8 mouse cellular contexts compared by ENCODE assay signal in genomic region chr17:37002364-37003330, GRCm38 (mm10). TPM values are rescaled to one million over a fixed set of nuclear protein-coding genes. Genes with fewer than 3 reads are reported as not detected.
A peak's percentile ranks its signal among the peaks of the same experiment; 100 is the strongest.
DNase-seq lines count a peak whose midpoint lies in the region; ATAC-seq and TF ChIP-seq lines count a peak whose summit lies in the region.

No protein-coding gene starts in this region.

- peak overlapping the region; percentile 91 for H3K27ac ChIP-seq in intestine, embryonic 15.5 days
- no peak overlapping the region for H3K27ac ChIP-seq in liver, embryonic 14.5 days
- H3K27ac ChIP-seq in neural tube, embryonic 12.5 days: peak overlapping the region; percentile 87

- H3K36me3 ChIP-seq in intestine, embryonic 15.5 days: no peaks in the 10 kb centered on the region
- no peaks in the 10 kb centered on the region for H3K36me3 ChIP-seq in liver, embryonic 14.5 days (replicated peaks; ENCODE audit: control insufficient read depth, insufficient read depth, low read depth)
- peaks cover 18% of the 10 kb centered on the region; the same call in 1 of the 2 replicates for H3K36me3 ChIP-seq in neural tube, embryonic 12.5 days

- no peaks in the 10 kb centered on the region for H3K9me3 ChIP-seq in intestine, embryonic 15.5 days
- H3K9me3 ChIP-seq in liver, embryonic 14.5 days (ENCODE audit: control insufficient read depth, low read length): no peaks in the 10 kb centered on the region
- H3K9me3 ChIP-seq in neural tube, embryonic 12.5 days: no peaks in the 10 kb centered on the region

- peak overlapping the region; percentile 79 for H3K9ac ChIP-seq in intestine, embryonic 15.5 days
- peak overlapping the region; percentile 28; the same call in 1 of the 2 replicates for H3K9ac ChIP-seq in liver, embryonic 14.5 days (replicated peaks)
- H3K9ac ChIP-seq in neural tube, embryonic 12.5 days: peak overlapping the region; percentile 89

- H3K4me3 ChIP-seq in intestine, embryonic 15.5 days (replicated peaks): peak overlapping the region; percentile 59
- H3K4me3 ChIP-seq in liver, embryonic 14.5 days (ENCODE audit: insufficient read depth in 1 of 2, low read depth in 2 of 2, low read length in 2 of 2): peak overlapping the region; percentile 30 to 45
- H3K4me3 ChIP-seq in neural tube, embryonic 12.5 days: peak overlapping the region; percentile 73

- DNase-seq in right cerebral cortex, postnatal 10 days (ENCODE audit: low spot score in 2 of 2): peak; percentile 73 to 84
- no peak for DNase-seq in right cerebral cortex, postnatal 36 days (ENCODE audit: low spot score in 2 of 2)
- peak; percentile 65 to 66 for DNase-seq in cerebellum, postnatal 25 days
- DNase-seq in liver, embryonic 14.5 days (ENCODE audit: low read depth in 3 of 3, low spot score in 3 of 3): peak in 1 of 3 experiments; percentile 4
- no peak for DNase-seq in c-Kit-positive CD71-positive TER-119-positive erythroid progenitor cells, embryonic 14.5 days (ENCODE audit: low spot score)

- ATAC-seq in granulocyte monocyte progenitor cell, adult 5-6 weeks (replicated peaks; ENCODE audit: poor library complexity, severe bottlenecking): peak; percentile 63
- peak; percentile 91 for ATAC-seq in intestine, embryonic 15.5 days
- peak; percentile 26; the same call in 1 of the 2 replicates for ATAC-seq in liver, embryonic 14.5 days (ENCODE audit: insufficient read depth)
- peak; percentile 88 for ATAC-seq in neural tube, embryonic 12.5 days (ENCODE audit: low FRiP score, low read depth)

- H3K27me3 ChIP-seq in intestine, embryonic 15.5 days (replicated peaks): no peaks in the 10 kb centered on the region
- peaks cover 12% of the 10 kb centered on the region for H3K27me3 ChIP-seq in liver, embryonic 14.5 days (ENCODE audit: control insufficient read depth, insufficient read depth, low read length)
- no peaks in the 10 kb centered on the region for H3K27me3 ChIP-seq in neural tube, embryonic 12.5 days (replicated peaks)

- peak overlapping the region; percentile 88 for H3K4me2 ChIP-seq in intestine, embryonic 15.5 days (replicated peaks)
- H3K4me2 ChIP-seq in liver, embryonic 14.5 days (ENCODE audit: low read depth): peak overlapping the region; percentile 61
- peak overlapping the region; percentile 63 for H3K4me2 ChIP-seq in neural tube, embryonic 12.5 days (replicated peaks)

- H3K4me1 ChIP-seq in intestine, embryonic 15.5 days (replicated peaks): no peaks in the 10 kb centered on the region
- no peaks in the 10 kb centered on the region for H3K4me1 ChIP-seq in liver, embryonic 14.5 days (replicated peaks; ENCODE audit: control insufficient read depth in 2 of 2, insufficient read depth in 2 of 2, low read length in 1 of 2)
- H3K4me1 ChIP-seq in neural tube, embryonic 12.5 days: no peaks in the 10 kb centered on the region; the same call in 1 of the 2 replicates

- no peak for TF ChIP-seq CTCF in liver, embryonic 14.5 days (IDR thresholded peaks at IDR 0.05; ENCODE audit: low read depth)

- no peak for TF ChIP-seq EP300 in liver, embryonic 14.5 days (IDR thresholded peaks at IDR 0.05; ENCODE audit: low read depth)

- under 1% methylated on average over 49 of the region's 49 CpGs for WGBS in intestine, embryonic 15.5 days
- 2% methylated on average over 49 of the region's 49 CpGs for WGBS in liver, embryonic 14.5 days (ENCODE audit: insufficient replicate concordance)
- under 1% methylated on average over 49 of the region's 49 CpGs for WGBS in neural tube, embryonic 12.5 days

RNA-seq across cellular contexts. Expression of gene Zfp57, which starts 1.7 kb away (rescaled TPM):
- total RNA-seq in granulocyte monocyte progenitor cell, adult 5-6 weeks (2014; fragmentation: Nextera tagmentation): 1.2 TPM in 1 of 2 replicates, not detected in the other
- total RNA-seq in granulocyte monocyte progenitor cell, adult 5-6 weeks (2017): 0.57 TPM in 1 of 2 replicates, not detected in the other
- polyA plus RNA-seq in intestine, embryonic 15.5 days (2015; fragmentation: Nextera tagmentation; extraction: Ambion mirVana): 49.9 and 57.6 TPM in 2 replicates
- 3.3 and 3.5 TPM in 2 replicates for polyA plus RNA-seq in liver, embryonic 14.5 days (2012; rRNA removed)
- 2.2 and 2.5 TPM in 2 replicates for polyA plus RNA-seq in liver, embryonic 14.5 days (2014; fragmentation: Nextera tagmentation; extraction: Ambion mirVana)
- polyA plus RNA-seq in neural tube, embryonic 12.5 days (2016; fragmentation: Nextera tagmentation; extraction: Ambion mirVana): 208 and 210 TPM in 2 replicates

RNA-seq across cellular contexts. Expression of gene H2-M5, which starts 13.3 kb away (rescaled TPM):
- total RNA-seq in granulocyte monocyte progenitor cell, adult 5-6 weeks (2014; fragmentation: Nextera tagmentation): not detected in 2 replicates
- not detected in 2 replicates for total RNA-seq in granulocyte monocyte progenitor cell, adult 5-6 weeks (2017)
- 0.24 and 0.28 TPM in 2 replicates for polyA plus RNA-seq in intestine, embryonic 15.5 days (2015; fragmentation: Nextera tagmentation; extraction: Ambion mirVana)
- 0.03 and 0.23 TPM in 2 replicates for polyA plus RNA-seq in liver, embryonic 14.5 days (2012; rRNA removed)
- not detected in 2 replicates for polyA plus RNA-seq in liver, embryonic 14.5 days (2014; fragmentation: Nextera tagmentation; extraction: Ambion mirVana)
- 1.7 and 1.9 TPM in 2 replicates for polyA plus RNA-seq in neural tube, embryonic 12.5 days (2016; fragmentation: Nextera tagmentation; extraction: Ambion mirVana)

RNA-seq across cellular contexts. Expression of gene Mog, which starts 20.6 kb away (rescaled TPM):
- not detected in 2 replicates for total RNA-seq in granulocyte monocyte progenitor cell, adult 5-6 weeks (2014; fragmentation: Nextera tagmentation)
- not detected in 2 replicates for total RNA-seq in granulocyte monocyte progenitor cell, adult 5-6 weeks (2017)
- 0.13 and 0.14 TPM in 2 replicates for polyA plus RNA-seq in intestine, embryonic 15.5 days (2015; fragmentation: Nextera tagmentation; extraction: Ambion mirVana)
- polyA plus RNA-seq in liver, embryonic 14.5 days (2012; rRNA removed): not detected in 2 replicates
- polyA plus RNA-seq in liver, embryonic 14.5 days (2014; fragmentation: Nextera tagmentation; extraction: Ambion mirVana): not detected in 2 replicates
- 1.0 and 1.3 TPM in 2 replicates for polyA plus RNA-seq in neural tube, embryonic 12.5 days (2016; fragmentation: Nextera tagmentation; extraction: Ambion mirVana)

RNA-seq across cellular contexts. Expression of gene 2410137M14Rik, which starts 21.6 kb away (rescaled TPM):
- not detected in 2 replicates for total RNA-seq in granulocyte monocyte progenitor cell, adult 5-6 weeks (2014; fragmentation: Nextera tagmentation)
- not detected in 2 replicates for total RNA-seq in granulocyte monocyte progenitor cell, adult 5-6 weeks (2017)
- not detected in 2 replicates for polyA plus RNA-seq in intestine, embryonic 15.5 days (2015; fragmentation: Nextera tagmentation; extraction: Ambion mirVana)
- polyA plus RNA-seq in liver, embryonic 14.5 days (2012; rRNA removed): not detected in 2 replicates
- polyA plus RNA-seq in liver, embryonic 14.5 days (2014; fragmentation: Nextera tagmentation; extraction: Ambion mirVana): not detected in 2 replicates
- polyA plus RNA-seq in neural tube, embryonic 12.5 days (2016; fragmentation: Nextera tagmentation; extraction: Ambion mirVana): 0.47 TPM in 1 of 2 replicates, not detected in the other

RNA-seq across cellular contexts. Expression of gene Gabbr1, which starts 43.1 kb away (rescaled TPM):
- 1.3 and 2.0 TPM in 2 replicates for total RNA-seq in granulocyte monocyte progenitor cell, adult 5-6 weeks (2014; fragmentation: Nextera tagmentation)
- total RNA-seq in granulocyte monocyte progenitor cell, adult 5-6 weeks (2017): 0.57 and 1.7 TPM in 2 replicates
- polyA plus RNA-seq in intestine, embryonic 15.5 days (2015; fragmentation: Nextera tagmentation; extraction: Ambion mirVana): 6.0 and 7.6 TPM in 2 replicates
- polyA plus RNA-seq in liver, embryonic 14.5 days (2012; rRNA removed): 2.2 and 2.7 TPM in 2 replicates
- 0.24 and 0.30 TPM in 2 replicates for polyA plus RNA-seq in liver, embryonic 14.5 days (2014; fragmentation: Nextera tagmentation; extraction: Ambion mirVana)
- 44.6 and 47.0 TPM in 2 replicates for polyA plus RNA-seq in neural tube, embryonic 12.5 days (2016; fragmentation: Nextera tagmentation; extraction: Ambion mirVana)

Comparison
In these comparisons a context has a peak if more than half of its experiments do, and no peak if none do; other contexts are left out.
1. DNase-seq: peak in right cerebral cortex, postnatal 10 days (2 of 2) and cerebellum, postnatal 25 days (2 of 2); none in right cerebral cortex, postnatal 36 days (0 of 2) and c-Kit-positive CD71-positive TER-119-positive erythroid progenitor cells, embryonic 14.5 days (single experiment).
2. ATAC-seq: peak in every context shown above with its lines; median percentile 91 in intestine, embryonic 15.5 days; 88 in neural tube, embryonic 12.5 days; 63 in granulocyte monocyte progenitor cell, adult 5-6 weeks; 26 in liver, embryonic 14.5 days.
3. H3K9ac ChIP-seq: peak in every context shown above with its lines; median percentile 89 in neural tube, embryonic 12.5 days; 79 in intestine, embryonic 15.5 days; 28 in liver, embryonic 14.5 days.
4. RNA of gene Zfp57, which starts 1.7 kb away (polyA plus RNA-seq): 208 to 210 TPM in neural tube, embryonic 12.5 days and 49.9 to 57.6 TPM in intestine, embryonic 15.5 days; 2.2 to 3.5 TPM in liver, embryonic 14.5 days; every median in the first group is over 10 times any median in the second.
5. Peak in every context shown above with its lines, with median percentiles within 50 percentile points of each other: H3K4me2 ChIP-seq and H3K4me3 ChIP-seq.